Mouse (Mus musculus): ENCODE data around the gene Hrc.

Gene Hrc

DNA sequence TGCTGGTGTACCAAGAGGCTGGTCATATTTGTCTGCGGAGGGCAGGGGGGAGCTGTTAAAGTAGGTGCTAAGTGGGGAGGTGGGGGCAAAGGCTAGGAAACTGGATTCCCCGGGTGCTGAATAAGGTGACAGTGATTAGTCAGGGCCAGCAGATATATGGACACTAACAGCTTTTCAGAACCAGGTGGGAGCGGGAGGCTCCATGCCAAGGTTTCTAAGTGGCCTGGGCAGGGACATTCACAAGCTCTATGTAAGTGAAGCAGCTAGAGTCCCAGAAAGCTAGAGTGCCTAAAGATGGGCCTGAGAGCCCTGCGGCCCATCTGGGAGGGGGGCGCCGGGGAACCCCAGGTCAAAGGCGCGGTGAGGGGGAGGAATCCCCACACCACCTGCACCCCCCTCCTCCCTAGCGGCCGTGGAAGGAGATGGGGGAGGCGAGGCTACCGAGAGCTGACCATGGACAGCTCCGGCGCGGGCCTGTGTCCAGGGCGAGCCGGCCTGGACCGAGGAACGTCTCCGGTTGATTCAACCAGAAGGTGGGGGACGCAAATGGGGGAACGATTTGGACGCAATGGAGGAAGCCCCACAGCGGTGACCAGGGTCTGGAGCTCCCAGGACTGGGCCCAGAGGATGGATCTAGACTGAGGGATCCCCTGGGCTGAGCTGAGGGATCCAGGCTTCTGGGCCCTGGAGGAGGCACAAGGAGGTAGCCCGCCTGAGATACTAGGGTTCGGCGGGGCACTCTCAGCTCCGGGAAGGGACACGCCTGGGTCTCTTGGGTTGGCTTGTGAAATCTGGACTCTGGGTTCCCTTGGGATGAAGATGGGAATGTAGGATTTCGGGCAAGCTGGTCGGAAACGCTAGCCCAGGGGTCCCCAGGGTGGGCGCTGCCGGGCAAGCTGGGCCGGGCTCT lies 30.9 kb downstream of the Hrc start:
- DNase-seq (ENCODE audit: low read depth, low spot score), result no peak

DNA sequence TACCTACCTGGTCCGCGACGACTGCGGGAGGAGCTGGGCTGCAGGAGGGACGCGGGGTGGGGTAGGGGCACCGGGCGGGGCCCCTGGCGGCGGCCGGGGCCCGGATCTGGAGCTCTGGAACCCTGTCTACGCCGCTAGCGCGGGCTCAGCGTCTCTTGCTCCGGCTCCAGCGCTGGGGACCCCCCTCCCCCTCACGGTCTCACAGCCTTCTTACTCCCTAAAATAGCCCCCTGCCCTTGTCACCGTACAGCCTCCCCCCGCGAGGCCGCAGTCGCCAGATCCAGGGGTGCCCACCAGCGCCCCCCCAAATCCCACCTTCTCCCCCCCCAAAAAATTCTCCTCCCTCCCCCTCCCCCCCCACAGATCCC lies 31.5 kb downstream of the Hrc start, which contains the start of gene Ppfia3:
Gene Ppfia3 (minus strand): TSS at position 368 of the 368 bp plus-strand sequence.
- DNase-seq (ENCODE audit: low read depth, low spot score), result no peak

- peak; percentile 91 for DNase-seq (ENCODE audit: low read depth, low spot score)
These were observed 32.2 kb downstream of the Hrc start for GRCm38 (mm10) chr7:45367020-45367880.

DNA sequence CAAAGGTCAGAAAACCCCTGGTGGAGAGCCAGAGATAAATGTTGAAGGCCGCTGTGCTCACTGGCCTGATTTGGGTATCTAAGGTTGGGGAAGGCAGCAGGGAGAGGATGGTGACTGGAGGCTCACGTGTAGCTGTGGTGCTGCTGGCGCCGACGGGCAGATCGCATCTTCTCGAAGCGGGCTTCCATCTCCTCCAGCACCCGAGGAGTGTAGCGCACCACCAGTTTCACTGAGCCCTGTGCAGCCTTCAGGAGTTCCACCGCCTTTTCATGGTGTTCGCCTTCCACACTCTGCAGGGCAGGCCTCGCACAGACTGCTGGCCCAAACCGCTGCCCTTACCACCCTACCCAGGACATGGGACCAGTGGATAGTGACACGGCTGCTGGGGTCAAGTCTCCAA lies 33.1 kb downstream of the Hrc start:
- DNase-seq (ENCODE audit: low read depth, low spot score), result no peak

DNA sequence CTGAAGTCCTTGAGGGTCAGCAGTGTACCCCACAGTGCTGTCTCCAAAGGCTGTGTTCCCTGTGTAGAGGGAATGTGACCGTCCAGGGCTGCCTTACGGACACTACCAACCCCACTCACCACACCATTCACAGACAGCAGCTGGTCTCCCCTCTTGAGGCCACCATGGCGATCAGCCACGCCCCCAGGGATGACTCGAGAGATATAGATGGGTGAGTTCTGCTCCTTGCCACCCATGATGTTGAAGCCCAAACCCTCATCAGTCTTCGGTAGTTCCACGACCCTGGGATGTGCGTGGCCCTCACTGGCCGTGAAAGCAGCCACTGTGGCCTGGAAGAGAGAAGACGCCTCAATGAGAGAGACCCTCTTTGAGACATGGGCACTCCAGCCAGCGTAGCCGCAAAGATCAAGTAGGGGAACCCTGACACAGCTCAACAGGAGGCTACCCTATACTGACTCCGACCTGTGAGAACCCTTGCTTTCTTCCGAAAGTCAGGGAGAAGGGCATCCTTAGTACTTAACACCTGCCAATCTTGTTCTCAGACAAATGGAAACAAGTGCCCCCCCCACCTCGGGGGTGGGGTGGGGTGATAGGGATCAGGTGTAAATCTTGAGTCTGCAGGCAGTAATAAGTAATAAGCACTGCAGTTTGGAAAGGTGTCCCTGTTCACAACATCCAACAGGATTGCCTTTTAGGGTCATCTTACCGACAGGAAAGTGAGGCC lies 34.1 kb downstream of the Hrc start:
- DNase-seq (ENCODE audit: low read depth, low spot score), result no peak

DNA sequence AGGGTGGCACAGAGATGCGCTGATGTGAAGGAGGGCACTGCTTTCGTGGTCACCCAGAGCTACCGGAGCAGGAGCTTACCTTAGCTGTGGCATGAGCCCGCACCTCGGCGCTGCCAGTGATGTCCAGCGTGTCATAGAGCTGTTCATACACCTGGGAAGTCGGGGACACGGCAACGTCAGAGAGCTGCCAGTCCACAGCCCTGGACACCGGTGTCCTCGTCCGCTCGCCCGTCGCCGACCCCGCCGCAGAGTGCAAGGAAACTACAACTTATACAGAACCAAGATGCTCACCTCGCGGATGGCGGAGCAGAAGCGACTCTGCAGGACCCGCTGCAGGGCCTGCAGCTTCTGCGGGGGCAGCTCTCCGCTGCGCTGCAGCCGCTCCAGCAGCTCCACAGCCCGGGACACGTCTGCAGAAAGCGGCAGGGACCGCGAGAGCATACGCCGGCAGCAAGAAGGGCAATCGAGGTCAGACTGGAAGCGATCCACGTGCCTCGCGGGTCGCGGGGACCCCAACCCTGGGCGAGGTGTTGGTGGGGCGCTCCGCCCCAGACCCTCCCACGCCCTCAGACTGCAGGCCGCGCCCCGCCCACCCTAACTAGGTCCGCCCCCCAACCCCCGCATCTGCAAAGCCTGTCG lies 34.9 kb downstream of the Hrc start:
- no peak for DNase-seq (ENCODE audit: low read depth, low spot score)

GRCm38 (mm10) chr7:45370475-45371311 lies 35.6 kb downstream of the Hrc start, which contains the start of gene Lin7b:
TSS of gene Lin7b (minus strand) at chr7:45370583.
- DNase-seq (ENCODE audit: low read depth, low spot score), result peak; percentile 65

GRCm38 (mm10) chr7:45372371-45372770 lies 37.3 kb downstream of the Hrc start:
- DNase-seq (ENCODE audit: low read depth, low spot score), result no peak

DNA sequence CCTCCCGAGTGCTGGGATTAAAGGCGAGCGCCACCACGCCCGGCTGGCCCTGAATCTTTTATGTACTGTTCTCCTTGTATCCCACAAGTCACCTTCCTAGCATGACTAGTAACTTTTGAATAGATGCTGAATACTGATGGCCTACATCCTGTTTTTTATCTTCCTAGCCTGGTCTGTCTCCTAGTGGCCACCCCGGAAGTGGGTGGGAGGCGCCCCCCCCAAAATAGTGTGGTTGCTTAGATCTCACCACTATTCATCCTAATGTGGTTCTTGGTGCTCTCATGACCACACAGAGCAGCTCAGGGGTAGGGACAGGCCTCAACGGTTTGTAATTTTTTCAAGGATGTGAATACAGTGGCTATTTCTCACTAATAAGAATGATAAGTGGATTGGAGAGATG lies 39.5 kb downstream of the Hrc start:
- DNase-seq (ENCODE audit: low read depth, low spot score), result no peak

GRCm38 (mm10) chr7:45376057-45376456 lies 41.0 kb downstream of the Hrc start:
- DNase-seq (ENCODE audit: low read depth, low spot score), result no peak

GRCm38 (mm10) chr7:45386077-45386476 lies 51.0 kb downstream of the Hrc start:
- DNase-seq (ENCODE audit: low read depth, low spot score), result no peak
